Mouse (Mus musculus): ENCODE results near the gene Rpia.

The Rpia gene

GRCm38 (mm10) chr6:70749750-70750149 is 42.3 kb downstream of the Rpia start:
- DNase-seq = no peak

GRCm38 (mm10) chr6:70747702-70748101 is 44.3 kb downstream of the Rpia start:
- DNase-seq = no peak

GRCm38 (mm10) chr6:70743902-70744301 is 48.1 kb downstream of the Rpia start:
- no peak for DNase-seq

- no peak for DNase-seq
These were observed 49.2 kb downstream of the Rpia start for GRCm38 (mm10) chr6:70742833-70743232.

- DNase-seq = no peak
These were observed 51.5 kb downstream of the Rpia start for GRCm38 (mm10) chr6:70740535-70740934.

GRCm38 (mm10) chr6:70739456-70739855 is 52.6 kb downstream of the Rpia start:
- no peak for DNase-seq

GRCm38 (mm10) chr6:70735528-70735927 is 56.5 kb downstream of the Rpia start:
- DNase-seq = no peak

- DNase-seq = no peak
These were observed 61.2 kb downstream of the Rpia start for GRCm38 (mm10) chr6:70730828-70731227.

- no peak for DNase-seq
These were observed 62.9 kb downstream of the Rpia start for GRCm38 (mm10) chr6:70729125-70729524.

- DNase-seq = no peak
These were observed 64.8 kb downstream of the Rpia start for GRCm38 (mm10) chr6:70727094-70727721.

- DNase-seq = no peak
These were observed 66.4 kb downstream of the Rpia start for GRCm38 (mm10) chr6:70725639-70726038.

GRCm38 (mm10) chr6:70724722-70725121 is 67.3 kb downstream of the Rpia start:
- no peak for DNase-seq

GRCm38 (mm10) chr6:70722298-70722697 is 69.7 kb downstream of the Rpia start:
- no peak for DNase-seq

GRCm38 (mm10) chr6:70718760-70719159 is 73.3 kb downstream of the Rpia start:
- no peak for DNase-seq

- no peak for DNase-seq
These were observed 73.9 kb downstream of the Rpia start for GRCm38 (mm10) chr6:70718164-70718563.

- no peak for DNase-seq
These were observed 75.2 kb downstream of the Rpia start for GRCm38 (mm10) chr6:70716701-70717393.
